Mouse (Mus musculus) liver, embryonic 14.5 days (tissue): ENCODE results near the gene Manba. TPM values are rescaled to one million over a fixed set of nuclear protein-coding genes. Genes with fewer than 3 reads are reported as not detected.
"Not testable (repeated sequence)": the region's sequence is repeated elsewhere in the genome, so short reads cannot be mapped to it uniquely, and the experiment has no call there.

Source experiments
- ATAC-seq: fragments of 200-750 bp; cut with Nextera tagmentation; 2 replicates; pipeline ENCODE4 v1.8.0; 2017; ENCODE audit warnings: moderate number of reproducible peaks, mild to moderate bottlenecking, moderate library complexity; ENCODE audit not compliant: insufficient read depth
- DNase-seq, 3 experiments: peaks; one replicate each; pipeline ENCODE4 v3.0.0-alpha.2; 2012 to 2013; ENCODE audit warnings: low read depth in 3 of 3, low spot score in 3 of 3
- H3K27ac ChIP-seq: fragments of 300-500 bp; sonication (generic); 2 replicates; pipeline ENCODE4 v1.5.1; 2014; ENCODE audit warnings: moderate library complexity, mild to moderate bottlenecking, control low read depth, inconsistent platforms
- H3K27me3 ChIP-seq: fragments of 300-500 bp; sonication (generic); 2 replicates; pipeline ENCODE4 v1.6.1; 2014; ENCODE audit warnings: mild to moderate bottlenecking, low read length, moderate library complexity; ENCODE audit not compliant: control insufficient read depth, insufficient read depth
- H3K36me3 ChIP-seq: fragments of 300-500 bp; sonication (generic); replicated peaks from 2 replicates; pipeline ENCODE4 v1.6.1; 2014; ENCODE audit warnings: low read depth; ENCODE audit not compliant: control insufficient read depth, insufficient read depth
- H3K4me1 ChIP-seq, 2 experiments: fragments of 200-500 bp in 1 of 2; fragments of 300-500 bp in 1 of 2; sonication (generic) in 1 of 2; replicated peaks; 2 replicates each; pipeline ENCODE4 v1.6.1; 2012 to 2014; ENCODE audit warnings: antibody characterized with exemption in 1 of 2, inconsistent platforms in 1 of 2, low read length in 1 of 2; ENCODE audit not compliant: control insufficient read depth in 2 of 2, insufficient read depth in 2 of 2
- H3K4me2 ChIP-seq: fragments of 300-500 bp; sonication (generic); 2 replicates; pipeline ENCODE4 v1.6.1; 2014; ENCODE audit warnings: low read depth, mild to moderate bottlenecking, control low read depth, moderate library complexity
- H3K4me3 ChIP-seq, 2 experiments: fragments of 200-500 bp in 1 of 2; fragments of 300-500 bp in 1 of 2; sonication (generic) in 1 of 2; 2 replicates each; pipeline ENCODE4 v1.5.1; 2012 to 2014; ENCODE audit warnings: low read depth in 2 of 2, low read length in 2 of 2, mild to moderate bottlenecking in 2 of 2, control low read depth in 1 of 2, inconsistent platforms in 1 of 2, moderate library complexity in 1 of 2; ENCODE audit not compliant: insufficient read depth in 1 of 2
- H3K9ac ChIP-seq: fragments of 300-500 bp; sonication (generic); replicated peaks from 2 replicates; pipeline ENCODE4 v1.6.1; 2014; ENCODE audit warnings: mild to moderate bottlenecking, control low read depth, moderate library complexity
- H3K9me3 ChIP-seq: fragments of 300-500 bp; sonication (generic); 2 replicates; pipeline ENCODE4 v1.6.1; 2016; ENCODE audit warnings: low read length, mixed read lengths; ENCODE audit not compliant: control insufficient read depth
- CTCF ChIP-seq: IDR thresholded peaks from 2 replicates; pipeline ENCODE4 v1.5.1; 2016; ENCODE audit warnings: antibody characterized with exemption, low read depth, control low read depth
- EP300 ChIP-seq: IDR thresholded peaks from 2 replicates; pipeline ENCODE4 v1.6.1; 2016; ENCODE audit warnings: antibody characterized with exemption, low read depth
- WGBS: fragments of 180-500 bp; shearing (Covaris S2); extraction: QIAGEN DNeasy Blood & Tissue Kit; methylation state at CpG from one replicate; pipeline ENCODE4 v1.1.7; 2014; ENCODE audit not compliant: insufficient replicate concordance; 5-methylcytosine and 5-hydroxymethylcytosine counted together
- polyA plus RNA-seq, 2 experiments: library from polyadenylated mRNA; depleted of rRNA in 1 of 2; stranded (reverse) in 1 of 2; unstranded in 1 of 2; fragments of >200 nt; fragmentation: Nextera tagmentation in 1 of 2; extraction: Ambion mirVana in 1 of 2; gene quantifications; 2 replicates each; pipeline versions ENCODE4 v1.2.1 to v1.2.3; 2012 to 2014

The Manba gene
- polyA plus RNA-seq, 2 experiments = 2.2 to 4.9 TPM

DNA sequence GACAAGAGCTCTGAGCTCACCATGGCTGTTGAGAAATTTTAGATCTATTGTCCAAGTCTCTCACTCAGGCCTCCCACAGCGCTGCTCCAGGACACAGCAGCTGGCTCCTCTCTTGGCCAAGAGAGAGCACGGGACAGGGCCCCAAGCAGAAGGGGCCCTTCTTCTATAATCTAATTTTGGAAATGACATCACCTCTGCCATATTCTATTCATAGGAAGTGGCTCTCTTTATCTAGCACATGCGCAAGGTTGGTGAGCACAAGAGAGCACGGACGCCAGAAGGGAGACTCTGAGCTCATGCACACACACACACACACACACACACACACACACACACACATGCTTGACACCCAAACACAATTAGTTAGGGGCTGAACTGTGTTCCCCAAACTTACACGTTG lies 31.5 kb downstream of the Manba start:
- H3K4me1 ChIP-seq = peaks cover 6 to 8% of the 10 kb centered on the region in 2 experiments
- ATAC-seq (peak; percentile 74), DNase-seq (peak in 1 of 3 experiments; percentile 44)
- no peak overlapping the region for H3K27ac ChIP-seq
- H3K4me3 ChIP-seq = no peak overlapping the region
- no peaks in the 10 kb centered on the region for H3K36me3 ChIP-seq
- H3K9ac ChIP-seq = no peak overlapping the region
- H3K9me3 ChIP-seq = no peaks in the 10 kb centered on the region
- peak overlapping the region; percentile 8; the same call in 1 of the 2 replicates for H3K4me2 ChIP-seq
- 12% methylated on average over 6 of the region's 6 CpGs for WGBS
- H3K27me3 ChIP-seq = no peaks in the 10 kb centered on the region
- TF ChIP-seq CTCF (no peak), EP300 (no peak)

DNA sequence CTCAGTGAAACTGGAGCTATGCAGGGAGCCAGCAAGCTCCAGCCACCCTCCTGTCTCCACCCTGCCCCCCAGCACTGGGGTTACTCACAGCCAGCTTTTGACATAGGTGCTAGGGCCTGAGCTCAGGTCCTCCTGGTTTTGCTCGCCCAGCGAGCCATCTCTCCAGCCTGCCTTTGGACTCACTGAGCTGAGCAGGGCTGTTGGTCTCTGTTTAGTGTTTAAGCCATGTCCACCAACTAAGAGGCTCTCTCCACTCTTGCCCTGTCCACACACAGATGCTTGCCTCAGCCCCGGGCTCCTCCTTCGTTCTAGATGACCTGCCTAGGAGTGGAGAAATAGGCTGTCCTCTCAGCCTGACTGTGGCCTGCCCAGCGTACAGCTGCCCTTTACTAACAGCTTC lies 33.5 kb downstream of the Manba start:
- no peak for TF ChIP-seq EP300
- no peak for TF ChIP-seq CTCF
- Histone ChIP-seq H3K9me3 (no peaks in the 10 kb centered on the region), H3K4me2 (no peak overlapping the region), H3K9ac (no peak overlapping the region), H3K27me3 (no peaks in the 10 kb centered on the region), H3K27ac (no peak overlapping the region), H3K36me3 (no peaks in the 10 kb centered on the region), H3K4me1 (peaks cover 6 to 12% of the 10 kb centered on the region in 2 experiments), H3K4me3 (no peak overlapping the region)
- ATAC-seq = no peak
- WGBS = 71% methylated on average over 5 of the region's 5 CpGs
- no peak for DNase-seq

DNA sequence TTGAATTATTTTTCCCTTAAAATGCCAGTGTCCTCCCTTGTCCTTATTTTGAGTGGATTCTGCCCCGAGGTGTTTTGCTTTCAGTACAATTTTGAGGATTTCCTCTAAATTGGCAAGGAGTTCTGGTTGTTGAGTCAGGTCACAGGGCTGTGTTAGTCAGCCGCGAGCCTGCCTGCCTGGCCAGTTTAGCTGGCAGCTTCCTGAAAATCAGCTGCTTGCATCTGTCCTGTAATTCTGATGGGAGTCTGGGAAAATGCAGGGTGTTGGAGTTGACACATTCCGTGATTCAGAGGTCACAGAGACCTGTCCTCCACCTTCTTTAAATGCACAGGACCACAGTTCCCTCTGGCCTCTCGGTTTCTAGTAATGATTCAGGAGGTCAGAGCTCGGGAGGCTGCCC lies 34.2 kb downstream of the Manba start:
- H3K4me2 ChIP-seq = no peak overlapping the region
- no peak for ATAC-seq
- 66% methylated on average over 6 of the region's 6 CpGs for WGBS

GRCm38 (mm10) chr3:135521963-135522362 lies 36.6 kb downstream of the Manba start:
- no peak overlapping the region for H3K9ac ChIP-seq
- WGBS = 34% methylated on average over 4 of the region's 4 CpGs
- H3K27me3 ChIP-seq = no peaks in the 10 kb centered on the region
- H3K4me3 ChIP-seq = no peak overlapping the region
- H3K36me3 ChIP-seq = no peaks in the 10 kb centered on the region
- no peak overlapping the region for H3K4me2 ChIP-seq
- DNase-seq = no peak
- ATAC-seq = peak; percentile 46
- no peak overlapping the region for H3K27ac ChIP-seq
- H3K9me3 ChIP-seq = no peaks in the 10 kb centered on the region
- TF ChIP-seq EP300 (no peak), CTCF (no peak)
- peaks cover under 1 to 7% of the 10 kb centered on the region in 2 experiments for H3K4me1 ChIP-seq

More for the DNA sequence above, 34.2 kb downstream of the Manba start:
- H3K27ac ChIP-seq = no peak overlapping the region
- no peaks in the 10 kb centered on the region for H3K36me3 ChIP-seq
- DNase-seq = no peak
- TF ChIP-seq CTCF (no peak), EP300 (no peak)
- no peaks in the 10 kb centered on the region for H3K27me3 ChIP-seq
- H3K9me3 ChIP-seq = no peaks in the 10 kb centered on the region
- H3K4me3 ChIP-seq = no peak overlapping the region
- no peak overlapping the region for H3K9ac ChIP-seq
- peaks cover 6 to 12% of the 10 kb centered on the region in 2 experiments for H3K4me1 ChIP-seq

- Histone ChIP-seq H3K9ac (no peak overlapping the region), H3K9me3 (no peaks in the 10 kb centered on the region), H3K4me3 (no peak overlapping the region), H3K4me1 (peaks cover 0 to 3% of the 10 kb centered on the region in 2 experiments; a peak in 2 of 4 replicates), H3K27me3 (no peaks in the 10 kb centered on the region), H3K27ac (no peak overlapping the region), H3K36me3 (no peaks in the 10 kb centered on the region), H3K4me2 (peak overlapping the region; percentile 11; the same call in 1 of the 2 replicates)
- no peak for TF ChIP-seq CTCF
- TF ChIP-seq EP300 = no peak
- ATAC-seq = peak; percentile 55; the same call in 1 of the 2 replicates
- 31% methylated on average over 16 of the region's 16 CpGs for WGBS
- DNase-seq = no peak
Measured at GRCm38 (mm10) chr3:135522618-135523355, 37.4 kb downstream of the Manba start.

GRCm38 (mm10) chr3:135524900-135525299 lies 39.5 kb downstream of the Manba start:
- H3K4me3 ChIP-seq, H3K36me3 ChIP-seq, H3K27me3 ChIP-seq, H3K9ac ChIP-seq, H3K9me3 ChIP-seq, H3K27ac ChIP-seq, ATAC-seq, H3K4me1 ChIP-seq, H3K4me2 ChIP-seq, DNase-seq: not testable (repeated sequence)
- 89% methylated on average over 1 of the region's 2 CpGs for WGBS
